Mouse (Mus musculus): ENCODE measurements at regions not wholly inside any gene's neighbourhood (a gene's known extent, or its start where the extent isn't known, plus 50 kb on each side); places are given as distances from the start of the nearest gene placed in this dataset.

DNA sequence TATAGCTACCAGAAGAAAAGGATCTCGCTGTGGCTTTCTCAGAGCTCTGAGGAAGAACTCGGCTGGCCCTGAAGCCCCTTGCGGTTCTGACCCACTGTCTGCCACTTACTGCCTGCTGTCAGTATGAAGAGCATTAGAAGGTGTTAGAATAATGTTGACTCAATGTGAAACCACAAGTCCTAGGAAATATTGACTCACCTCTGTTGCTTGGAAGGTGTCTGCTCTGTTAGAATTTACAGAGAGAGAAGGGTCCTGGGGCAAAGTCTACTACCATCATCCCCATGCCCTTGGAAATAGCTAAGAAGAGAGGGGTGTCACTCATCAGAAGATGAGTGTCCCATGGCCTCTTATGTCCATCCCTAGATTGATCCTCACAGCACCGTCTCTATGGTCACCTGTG, 197.9 kb downstream of the Hlx start:
- Histone ChIP-seq H3K79me2 (ENCODE audit: control insufficient read depth, insufficient read depth) (no peaks in the 10 kb centered on the region), H3K27me3 (ENCODE audit: control insufficient read depth, insufficient read depth, insufficient read length) (no peaks in the 10 kb centered on the region), H3K79me3 (ENCODE audit: low read depth) (no peaks in the 10 kb centered on the region), H3ac (ENCODE audit: control insufficient read depth, insufficient read length, low read depth) (no peak overlapping the region), H3K4me3 (ENCODE audit: insufficient read depth, poor library complexity, severe bottlenecking) (no peak overlapping the region), H3K36me3 (ENCODE audit: control insufficient read depth, insufficient read depth) (no peaks in the 10 kb centered on the region)
- TF ChIP-seq CTCF (IDR thresholded peaks at IDR 0.05; ENCODE audit: control insufficient read depth, insufficient read depth, insufficient read length) (no peak), MAX (IDR thresholded peaks at IDR 0.05) (no peak), USF1 (IDR thresholded peaks at IDR 0.05; ENCODE audit: low read depth) (no peak), FOSL1 (IDR thresholded peaks at IDR 0.05; ENCODE audit: insufficient read depth, low read length, poor library complexity, severe bottlenecking) (no peak), MYOG (IDR thresholded peaks at IDR 0.05; ENCODE audit: control insufficient read depth, extremely low read depth, insufficient read length) (no peak), MYOD1 (IDR thresholded peaks at IDR 0.05; ENCODE audit: control insufficient read depth, insufficient read length, low read depth) (no peak), CEBPB (IDR thresholded peaks at IDR 0.05; ENCODE audit: low read depth) (no peak)

- no peaks in the 10 kb centered on the region for H3K79me3 ChIP-seq (ENCODE audit: low read depth)
Measured at GRCm38 (mm10) chr1:184533870-184534269, 198.5 kb downstream of the Hlx start.

GRCm38 (mm10) chr1:184532488-184533055, 199.8 kb downstream of the Hlx start:
- no peak overlapping the region for H3K4me3 ChIP-seq (ENCODE audit: insufficient read depth, poor library complexity, severe bottlenecking)
- H3ac ChIP-seq (ENCODE audit: control insufficient read depth, insufficient read length, low read depth), result no peak overlapping the region

More at GRCm38 (mm10) chr1:184533870-184534269, 198.5 kb downstream of the Hlx start:
- no peak overlapping the region for H3ac ChIP-seq (ENCODE audit: control insufficient read depth, insufficient read length, low read depth)
- H3K4me3 ChIP-seq (ENCODE audit: insufficient read depth, poor library complexity, severe bottlenecking), result no peak overlapping the region
- no peaks in the 10 kb centered on the region for H3K27me3 ChIP-seq (ENCODE audit: control insufficient read depth, insufficient read depth, insufficient read length)
- H3K79me2 ChIP-seq (ENCODE audit: control insufficient read depth, insufficient read depth), result no peaks in the 10 kb centered on the region
- H3K36me3 ChIP-seq (ENCODE audit: control insufficient read depth, insufficient read depth), result no peaks in the 10 kb centered on the region
- TF ChIP-seq MAX (IDR thresholded peaks at IDR 0.05) (no peak), MYOD1 (IDR thresholded peaks at IDR 0.05; ENCODE audit: control insufficient read depth, insufficient read length, low read depth) (no peak), CTCF (IDR thresholded peaks at IDR 0.05; ENCODE audit: control insufficient read depth, insufficient read depth, insufficient read length) (no peak), MYOG (IDR thresholded peaks at IDR 0.05; ENCODE audit: control insufficient read depth, extremely low read depth, insufficient read length) (no peak), USF1 (IDR thresholded peaks at IDR 0.05; ENCODE audit: low read depth) (no peak), FOSL1 (IDR thresholded peaks at IDR 0.05; ENCODE audit: insufficient read depth, low read length, poor library complexity, severe bottlenecking) (no peak), CEBPB (IDR thresholded peaks at IDR 0.05; ENCODE audit: low read depth) (no peak)

DNA sequence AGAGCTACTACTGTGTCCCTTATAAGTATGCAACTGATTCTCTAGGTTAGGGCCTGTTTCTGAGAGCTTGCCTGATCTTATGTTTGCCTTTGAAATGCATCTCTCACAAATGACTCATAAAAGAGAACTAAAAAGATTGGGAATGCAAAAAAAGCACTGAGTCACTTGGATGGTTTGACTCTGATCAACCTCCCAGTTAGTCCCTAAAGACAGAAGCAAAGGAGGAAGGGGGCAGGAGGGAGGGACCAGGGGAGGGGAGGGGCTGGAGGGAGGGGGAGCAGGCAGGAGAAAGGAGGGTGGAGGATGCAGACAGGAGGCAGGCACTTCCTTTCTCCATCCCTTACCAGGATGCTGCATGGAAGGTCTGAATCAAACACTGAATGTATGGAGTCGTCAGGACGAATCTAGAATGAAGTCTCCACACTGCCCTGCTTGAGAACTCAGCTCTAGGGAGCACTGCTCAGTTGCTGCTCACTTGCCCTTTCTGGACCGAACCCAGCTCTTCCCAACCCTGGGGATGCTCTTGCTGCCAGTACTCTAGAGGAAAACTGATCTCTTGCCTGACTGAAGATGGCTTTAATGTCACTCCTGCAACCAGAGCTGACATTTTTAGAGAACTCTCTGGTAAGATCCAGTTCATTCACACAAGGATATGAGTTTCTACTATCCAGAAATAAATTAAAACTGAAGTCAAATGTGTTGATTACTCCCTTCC, 201.7 kb downstream of the Hlx start:
- H3ac ChIP-seq (ENCODE audit: control insufficient read depth, insufficient read length, low read depth), result peak overlapping the region; percentile 10
- no peaks in the 10 kb centered on the region for H3K27me3 ChIP-seq (ENCODE audit: control insufficient read depth, insufficient read depth, insufficient read length)
- H3K79me3 ChIP-seq (ENCODE audit: low read depth), result no peaks in the 10 kb centered on the region
- no peak overlapping the region for H3K4me3 ChIP-seq (ENCODE audit: insufficient read depth, poor library complexity, severe bottlenecking)
- H3K36me3 ChIP-seq (ENCODE audit: control insufficient read depth, insufficient read depth), result no peaks in the 10 kb centered on the region
- TF ChIP-seq MAX (IDR thresholded peaks at IDR 0.05) (no peak), MYOD1 (IDR thresholded peaks at IDR 0.05; ENCODE audit: control insufficient read depth, insufficient read length, low read depth) (no peak), CEBPB (IDR thresholded peaks at IDR 0.05; ENCODE audit: low read depth) (no peak), USF1 (IDR thresholded peaks at IDR 0.05; ENCODE audit: low read depth) (no peak), FOSL1 (IDR thresholded peaks at IDR 0.05; ENCODE audit: insufficient read depth, low read length, poor library complexity, severe bottlenecking) (peak; percentile 21), CTCF (IDR thresholded peaks at IDR 0.05; ENCODE audit: control insufficient read depth, insufficient read depth, insufficient read length) (no peak)
- no peaks in the 10 kb centered on the region for H3K79me2 ChIP-seq (ENCODE audit: control insufficient read depth, insufficient read depth)

More at GRCm38 (mm10) chr1:184532488-184533055, 199.8 kb downstream of the Hlx start:
- H3K79me2 ChIP-seq (ENCODE audit: control insufficient read depth, insufficient read depth), result no peaks in the 10 kb centered on the region
- no peaks in the 10 kb centered on the region for H3K36me3 ChIP-seq (ENCODE audit: control insufficient read depth, insufficient read depth)
- no peaks in the 10 kb centered on the region for H3K79me3 ChIP-seq (ENCODE audit: low read depth)
- TF ChIP-seq MAX (IDR thresholded peaks at IDR 0.05), result no peak
- no peak for TF ChIP-seq CEBPB (IDR thresholded peaks at IDR 0.05; ENCODE audit: low read depth)
- TF ChIP-seq CTCF (IDR thresholded peaks at IDR 0.05; ENCODE audit: control insufficient read depth, insufficient read depth, insufficient read length), result no peak
- peak; percentile 8 for TF ChIP-seq MYOD1 (IDR thresholded peaks at IDR 0.05; ENCODE audit: control insufficient read depth, insufficient read length, low read depth)
- no peaks in the 10 kb centered on the region for H3K27me3 ChIP-seq (ENCODE audit: control insufficient read depth, insufficient read depth, insufficient read length)

DNA sequence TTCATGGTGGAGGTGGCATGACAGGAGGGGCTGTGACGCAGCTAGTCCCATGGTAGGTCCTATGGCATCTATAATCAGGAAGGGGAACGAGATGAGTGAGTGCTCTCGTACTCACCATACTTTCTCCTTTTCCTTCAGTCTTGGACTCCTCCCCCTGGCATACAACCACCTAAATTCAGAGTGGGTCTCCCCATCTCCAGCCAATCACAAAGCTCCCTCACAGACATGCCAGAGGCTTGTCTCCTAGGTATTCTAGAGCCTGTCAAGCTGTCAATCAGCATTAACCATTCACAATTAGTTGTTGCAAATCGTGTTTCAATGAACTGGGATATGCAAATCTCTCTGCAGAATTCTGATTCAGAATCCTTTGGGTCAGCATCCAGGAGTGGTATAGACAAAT, 206.7 kb downstream of the Hlx start:
- Histone ChIP-seq H3K27me3 (ENCODE audit: control insufficient read depth, insufficient read depth, insufficient read length) (no peaks in the 10 kb centered on the region), H3K79me2 (ENCODE audit: control insufficient read depth, insufficient read depth) (no peaks in the 10 kb centered on the region), H3K4me3 (ENCODE audit: insufficient read depth, poor library complexity, severe bottlenecking) (no peak overlapping the region), H3K79me3 (ENCODE audit: low read depth) (no peaks in the 10 kb centered on the region), H3K36me3 (ENCODE audit: control insufficient read depth, insufficient read depth) (no peaks in the 10 kb centered on the region), H3ac (ENCODE audit: control insufficient read depth, insufficient read length, low read depth) (no peak overlapping the region)
- TF ChIP-seq MYOG (IDR thresholded peaks at IDR 0.05; ENCODE audit: control insufficient read depth, extremely low read depth, insufficient read length) (no peak), CTCF (IDR thresholded peaks at IDR 0.05; ENCODE audit: control insufficient read depth, insufficient read depth, insufficient read length) (no peak), USF1 (IDR thresholded peaks at IDR 0.05; ENCODE audit: low read depth) (no peak), MYOD1 (IDR thresholded peaks at IDR 0.05; ENCODE audit: control insufficient read depth, insufficient read length, low read depth) (no peak), CEBPB (IDR thresholded peaks at IDR 0.05; ENCODE audit: low read depth) (no peak), FOSL1 (IDR thresholded peaks at IDR 0.05; ENCODE audit: insufficient read depth, low read length, poor library complexity, severe bottlenecking) (no peak), MAX (IDR thresholded peaks at IDR 0.05) (no peak)

Data from C2C12 (cell line).